Mouse (Mus musculus) midbrain, embryonic 15.5 days (tissue): Measurements from ENCODE around the gene Kctd10. TPM values are rescaled to one million over a fixed set of nuclear protein-coding genes. Genes with fewer than 3 reads are reported as not detected.

Experiments used
- ATAC-seq: fragments of 200-750 bp; cut with Nextera tagmentation; replicated peaks from 2 replicates; pipeline ENCODE4 v1.8.0; 2017; ENCODE audit warnings: moderate TSS enrichment
- H3K27ac ChIP-seq: fragments of 300-500 bp; sonication (generic); 2 replicates; pipeline ENCODE4 v1.5.1; 2015; ENCODE audit warnings: mild to moderate bottlenecking, inconsistent platforms
- H3K27me3 ChIP-seq: fragments of 300-500 bp; sonication (generic); replicated peaks from 2 replicates; pipeline ENCODE4 v1.6.1; 2015; ENCODE audit warnings: inconsistent platforms
- H3K36me3 ChIP-seq: fragments of 300-500 bp; sonication (generic); replicated peaks from 2 replicates; pipeline ENCODE4 v1.6.1; 2015; ENCODE audit warnings: inconsistent platforms
- H3K4me1 ChIP-seq: fragments of 300-500 bp; sonication (generic); 2 replicates; pipeline ENCODE4 v1.6.1; 2015; ENCODE audit warnings: inconsistent platforms
- H3K4me2 ChIP-seq: fragments of 300-500 bp; sonication (generic); 2 replicates; pipeline ENCODE4 v1.6.1; 2015; ENCODE audit warnings: inconsistent platforms, mild to moderate bottlenecking, moderate library complexity
- H3K4me3 ChIP-seq: fragments of 300-500 bp; sonication (generic); 2 replicates; pipeline ENCODE4 v1.5.1; 2015; ENCODE audit warnings: mild to moderate bottlenecking, inconsistent platforms
- H3K9ac ChIP-seq: fragments of 300-500 bp; sonication (generic); 2 replicates; pipeline ENCODE4 v1.6.1; 2015; ENCODE audit warnings: mild to moderate bottlenecking, inconsistent platforms
- H3K9me3 ChIP-seq: fragments of 300-500 bp; sonication (generic); 2 replicates; pipeline ENCODE4 v1.6.1; 2016; ENCODE audit warnings: inconsistent platforms
- WGBS: fragments of 180-500 bp; shearing (Covaris S2); methylation state at CpG from one replicate; pipeline ENCODE4 v1.1.7; 2015; ENCODE audit warnings: mixed read lengths; 5-methylcytosine and 5-hydroxymethylcytosine counted together
- microRNA-seq: library from miRNA; unstranded; fragments of <30 nt; microRNA quantifications from one replicate; pipeline ENCODE4, GENCODE M21; 2016
- polyA plus RNA-seq: library from polyadenylated mRNA; unstranded; fragments of >200 nt; fragmentation: Nextera tagmentation; extraction: Ambion mirVana; gene quantifications from 2 replicates; pipeline ENCODE4 v1.2.1, GENCODE M21; 2015

Gene Kctd10
- polyA plus RNA-seq, 1 experiment from 2014 or later = 80.7 TPM

GRCm38 (mm10) chr5:114323791-114324507 is 56.4 kb downstream of the Kctd10 start:
- Histone ChIP-seq H3K4me3 (no peak overlapping the region), H3K9me3 (no peaks in the 10 kb centered on the region), H3K4me1 (peaks cover 8% of the 10 kb centered on the region), H3K9ac (no peak overlapping the region), H3K4me2 (peak overlapping the region; percentile 24), H3K36me3 (no peaks in the 10 kb centered on the region), H3K27ac (no peak overlapping the region), H3K27me3 (no peaks in the 10 kb centered on the region)
- WGBS = 19% methylated on average over 16 of the region's 16 CpGs
- no peak for ATAC-seq

- 54% methylated on average over 25 of the region's 25 CpGs for WGBS
- H3K9ac ChIP-seq = no peak overlapping the region
- no peaks in the 10 kb centered on the region for H3K9me3 ChIP-seq
- no peak overlapping the region for H3K4me3 ChIP-seq
- H3K27ac ChIP-seq = no peak overlapping the region
- ATAC-seq = no peak
- no peaks in the 10 kb centered on the region for H3K36me3 ChIP-seq
- no peaks in the 10 kb centered on the region for H3K27me3 ChIP-seq
- H3K4me2 ChIP-seq = no peak overlapping the region
- peaks cover 8% of the 10 kb centered on the region for H3K4me1 ChIP-seq
Observed at GRCm38 (mm10) chr5:114323105-114323790, 57.1 kb downstream of the Kctd10 start.

Small RNA genes within 50 kb of the gene (microRNA-seq; reads per million reads assigned to microRNA genes)
- gene Mir7027 = not detected

Other genes with a start within 250 kb of the Kctd10 start
- 5.0 and 5.8 TPM in 2 replicates for gene Acacb, start 234.0 kb downstream of the Kctd10 start, polyA plus RNA-seq
- 0.88 and 0.89 TPM in 2 replicates for gene Foxn4, start 106.7 kb downstream of the Kctd10 start, polyA plus RNA-seq
- 0.69 and 1.1 TPM in 2 replicates for gene Myo1h, start 91.3 kb downstream of the Kctd10 start, polyA plus RNA-seq
- gene Ube3b, start 99 bp upstream of the Kctd10 start, polyA plus RNA-seq = 41.3 and 41.4 TPM in 2 replicates
- gene Mmab, start 63.6 kb upstream of the Kctd10 start, polyA plus RNA-seq = 31.6 and 32.8 TPM in 2 replicates
- 63.8 and 69.7 TPM in 2 replicates for gene Mvk, start 63.8 kb upstream of the Kctd10 start, polyA plus RNA-seq
- 7.1 and 8.1 TPM in 2 replicates for gene Fam222a, start 187.5 kb upstream of the Kctd10 start, polyA plus RNA-seq